Mouse (Mus musculus) midbrain, embryonic 11.5 days (tissue): ENCODE measurements at regions not wholly inside any gene's neighbourhood (a gene's known extent, or its start where the extent isn't known, plus 50 kb on each side); places are given as distances from the start of the nearest gene placed in this dataset.
A peak's percentile ranks its signal among the peaks of the same experiment; 100 is the strongest.
"Not testable (repeated sequence)": the region's sequence is repeated elsewhere in the genome, so short reads cannot be mapped to it uniquely, and the experiment has no call there.

ENCODE experiments used
- ATAC-seq: fragments of 200-750 bp; cut with Nextera tagmentation; 2 replicates; pipeline ENCODE4 v1.8.0; 2017; ENCODE audit warnings: moderate TSS enrichment, moderate library complexity; ENCODE audit not compliant: low FRiP score
- DNase-seq: peaks from one replicate; pipeline ENCODE4 v3.0.0; 2015; ENCODE audit warnings: low spot score; ENCODE audit errors: missing footprints
- H3K27ac ChIP-seq: fragments of 300-500 bp; sonication (generic); 2 replicates; pipeline ENCODE4 v1.5.1; 2014; ENCODE audit warnings: low read depth, low read length
- H3K27me3 ChIP-seq: fragments of 300-500 bp; sonication (generic); 2 replicates; pipeline ENCODE4 v1.6.1; 2014; ENCODE audit warnings: mild to moderate bottlenecking, low read length, moderate library complexity, mixed read lengths; ENCODE audit not compliant: control insufficient read depth, insufficient read depth
- H3K36me3 ChIP-seq: fragments of 300-500 bp; sonication (generic); 2 replicates; pipeline ENCODE4 v1.6.1; 2014; ENCODE audit warnings: mild to moderate bottlenecking, low read length, moderate library complexity, mixed read lengths; ENCODE audit not compliant: control insufficient read depth, insufficient read depth
- H3K4me1 ChIP-seq: fragments of 300-500 bp; sonication (generic); 2 replicates; pipeline ENCODE4 v1.6.1; 2014; ENCODE audit warnings: low read length; ENCODE audit not compliant: control insufficient read depth, insufficient read depth
- H3K4me2 ChIP-seq: fragments of 300-500 bp; sonication (generic); 2 replicates; pipeline ENCODE4 v1.6.1; 2014; ENCODE audit warnings: mild to moderate bottlenecking, moderate library complexity
- H3K4me3 ChIP-seq: fragments of 300-500 bp; sonication (generic); 2 replicates; pipeline ENCODE4 v1.5.1; 2014; ENCODE audit warnings: low read depth, low read length
- H3K9ac ChIP-seq: fragments of 300-500 bp; sonication (generic); 2 replicates; pipeline ENCODE4 v1.6.1; 2014; ENCODE audit warnings: low read length
- H3K9me3 ChIP-seq: fragments of 300-500 bp; sonication (generic); 2 replicates; pipeline ENCODE4 v1.6.1; 2016; ENCODE audit warnings: low read length; ENCODE audit not compliant: control insufficient read depth
- WGBS: fragments of 180-500 bp; shearing (Covaris S2); extraction: QIAGEN DNeasy Blood & Tissue Kit; methylation state at CpG from one replicate; pipeline ENCODE4 v1.1.7; 2014; 5-methylcytosine and 5-hydroxymethylcytosine counted together

DNA sequence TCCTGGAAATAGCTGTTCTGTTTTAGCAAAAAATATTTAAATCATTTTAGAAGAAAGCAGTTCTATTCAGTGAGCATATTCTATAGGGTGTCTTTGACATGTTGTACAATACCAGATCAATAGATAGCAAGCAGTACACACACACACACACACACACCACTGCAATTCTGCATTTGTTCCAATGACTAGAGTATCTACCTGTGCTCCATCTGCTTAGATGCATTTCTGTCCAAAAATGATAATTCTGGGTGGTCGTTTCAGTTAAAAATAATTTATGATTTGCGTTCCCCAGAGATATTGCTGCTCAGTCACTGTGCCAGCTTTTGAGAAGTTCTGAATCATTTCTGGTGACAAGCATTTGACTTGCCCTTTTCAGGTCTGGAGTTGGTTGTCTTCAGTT, 573.5 kb upstream of the Kcnd2 start:
- no peak for DNase-seq
- Histone ChIP-seq H3K4me3 (no peak overlapping the region), H3K27me3 (no peaks in the 10 kb centered on the region), H3K9me3 (no peaks in the 10 kb centered on the region), H3K36me3 (no peaks in the 10 kb centered on the region), H3K4me1 (no peaks in the 10 kb centered on the region), H3K27ac (no peak overlapping the region), H3K9ac (no peak overlapping the region), H3K4me2 (no peak overlapping the region)
- ATAC-seq = no peak
- WGBS = 78% methylated on average over 2 of the region's 2 CpGs

DNA sequence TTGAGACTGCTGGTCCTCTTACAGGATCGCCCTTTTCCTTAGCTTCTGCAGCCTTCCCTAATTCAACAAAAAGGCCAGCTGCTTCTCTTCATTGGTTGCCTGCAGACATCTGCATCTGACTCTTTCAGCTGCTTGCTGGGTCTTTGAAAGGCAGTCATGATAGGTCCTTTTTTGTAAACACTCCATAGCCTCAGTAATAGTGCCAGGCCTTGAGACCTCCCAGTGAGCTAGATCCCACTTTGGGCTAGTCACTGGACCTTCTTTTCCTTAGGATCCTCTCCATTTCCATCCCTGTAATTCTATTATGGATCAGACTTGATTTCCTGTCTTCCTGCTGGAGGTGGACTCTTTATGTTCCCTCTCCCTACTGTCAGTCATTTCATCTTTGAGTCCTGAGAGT, 558.3 kb upstream of the Kcnd2 start:
- Histone ChIP-seq H3K4me1 (no peaks in the 10 kb centered on the region), H3K9ac (no peak overlapping the region), H3K27ac (no peak overlapping the region), H3K4me3 (no peak overlapping the region), H3K4me2 (no peak overlapping the region), H3K27me3 (no peaks in the 10 kb centered on the region), H3K36me3 (no peaks in the 10 kb centered on the region), H3K9me3 (no peaks in the 10 kb centered on the region)
- DNase-seq = no peak
- WGBS = 85% methylated on average over 1 of the region's 1 CpGs
- ATAC-seq = no peak

GRCm38 (mm10) chr6:20673219-20673618, 542.1 kb upstream of the Kcnd2 start:
- Histone ChIP-seq H3K9ac (no peak overlapping the region), H3K4me3 (no peak overlapping the region), H3K9me3 (no peaks in the 10 kb centered on the region), H3K36me3 (no peaks in the 10 kb centered on the region), H3K27ac (no peak overlapping the region), H3K4me2 (no peak overlapping the region), H3K4me1 (no peaks in the 10 kb centered on the region), H3K27me3 (no peaks in the 10 kb centered on the region)
- DNase-seq (no peak), ATAC-seq (no peak)
- 59% methylated on average over 1 of the region's 1 CpGs for WGBS

DNA sequence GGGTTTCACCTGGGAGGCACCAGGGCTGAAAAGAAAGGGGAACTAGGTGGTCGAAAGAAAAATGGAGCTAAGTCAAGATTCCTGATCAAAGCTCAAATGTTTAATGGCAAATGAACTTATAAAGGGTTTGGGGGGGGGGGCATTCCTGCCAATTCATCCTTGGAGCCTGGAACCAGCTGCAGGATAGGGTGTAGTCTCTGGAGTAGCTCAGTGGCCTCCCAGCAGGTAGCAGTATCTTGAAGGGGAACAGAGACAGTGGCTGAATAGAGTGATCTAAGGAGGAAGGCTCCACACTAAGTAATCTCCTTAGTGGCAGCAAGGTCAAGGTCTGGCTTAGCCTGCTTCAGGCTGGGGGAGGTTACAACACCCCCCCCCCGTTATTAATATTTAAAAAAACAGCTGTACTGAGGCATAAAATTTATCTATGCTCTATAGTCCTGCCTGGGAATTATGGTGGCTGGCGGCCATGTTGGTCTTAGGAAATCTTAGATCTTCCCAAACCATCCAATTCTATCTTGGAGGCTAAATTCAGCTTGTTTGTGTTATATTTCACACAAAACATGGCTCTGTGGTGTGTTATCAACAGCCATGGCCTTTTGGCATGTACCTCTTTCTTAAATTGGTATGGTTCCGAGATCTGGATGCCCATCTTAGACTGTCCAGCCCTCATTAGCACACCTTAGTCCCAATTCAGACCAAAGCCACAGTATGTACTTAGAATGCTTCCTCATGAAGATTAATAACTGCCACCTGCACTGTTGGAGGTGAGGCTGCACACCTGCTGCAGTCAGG, 528.7 kb upstream of the Kcnd2 start:
- not testable (repeated sequence) for H3K4me2 ChIP-seq, ATAC-seq, DNase-seq, H3K4me1 ChIP-seq, H3K9me3 ChIP-seq, H3K27ac ChIP-seq, H3K36me3 ChIP-seq, H3K9ac ChIP-seq, H3K4me3 ChIP-seq, H3K27me3 ChIP-seq
- 63% methylated on average over 4 of the region's 4 CpGs for WGBS

GRCm38 (mm10) chr6:20687239-20687575, 528.1 kb upstream of the Kcnd2 start:
- not testable (repeated sequence) for H3K4me2 ChIP-seq, H3K9ac ChIP-seq, H3K27ac ChIP-seq, H3K4me1 ChIP-seq, H3K9me3 ChIP-seq, H3K27me3 ChIP-seq, H3K36me3 ChIP-seq, H3K4me3 ChIP-seq, ATAC-seq
- DNase-seq = peak; percentile 84
- WGBS = 31% methylated on average over 1 of the region's 1 CpGs

- no peak overlapping the region for H3K4me3 ChIP-seq
- ATAC-seq = no peak
- no peak overlapping the region for H3K4me2 ChIP-seq
- H3K9me3 ChIP-seq = no peaks in the 10 kb centered on the region
- H3K27ac ChIP-seq = no peak overlapping the region
- no peak overlapping the region for H3K9ac ChIP-seq
- DNase-seq = no peak
- H3K36me3 ChIP-seq = no peaks in the 10 kb centered on the region
- no peaks in the 10 kb centered on the region for H3K4me1 ChIP-seq
- 74% methylated on average over 1 of the region's 1 CpGs for WGBS
- no peaks in the 10 kb centered on the region for H3K27me3 ChIP-seq
These were observed 489.4 kb upstream of the Kcnd2 start for GRCm38 (mm10) chr6:20725948-20726347.

- H3K4me3 ChIP-seq = no peak overlapping the region
- H3K27me3 ChIP-seq = no peaks in the 10 kb centered on the region
- H3K4me1 ChIP-seq = no peaks in the 10 kb centered on the region
- no peak for ATAC-seq
- no peak overlapping the region for H3K9ac ChIP-seq
- H3K9me3 ChIP-seq = no peaks in the 10 kb centered on the region; the same call in 1 of the 2 replicates
- no peak for DNase-seq
- H3K4me2 ChIP-seq = no peak overlapping the region
- H3K36me3 ChIP-seq = no peaks in the 10 kb centered on the region
- no peak overlapping the region for H3K27ac ChIP-seq
These were observed 476.2 kb upstream of the Kcnd2 start for GRCm38 (mm10) chr6:20739095-20739494.

- no peak overlapping the region for H3K4me2 ChIP-seq
- WGBS = 68% methylated on average over 1 of the region's 1 CpGs
- no peaks in the 10 kb centered on the region for H3K36me3 ChIP-seq
- no peaks in the 10 kb centered on the region for H3K27me3 ChIP-seq
- H3K9me3 ChIP-seq = no peaks in the 10 kb centered on the region; the same call in 1 of the 2 replicates
- no peak for DNase-seq
- no peaks in the 10 kb centered on the region for H3K4me1 ChIP-seq
- no peak overlapping the region for H3K4me3 ChIP-seq
- no peak overlapping the region for H3K27ac ChIP-seq
- H3K9ac ChIP-seq = no peak overlapping the region
- no peak for ATAC-seq
These were observed 474.9 kb upstream of the Kcnd2 start for GRCm38 (mm10) chr6:20740406-20740805.

- ATAC-seq (no peak), DNase-seq (no peak)
- Histone ChIP-seq H3K36me3 (no peaks in the 10 kb centered on the region), H3K27ac (no peak overlapping the region), H3K4me2 (no peak overlapping the region), H3K4me1 (no peaks in the 10 kb centered on the region), H3K9me3 (no peaks in the 10 kb centered on the region; the same call in 1 of the 2 replicates), H3K27me3 (no peaks in the 10 kb centered on the region), H3K4me3 (no peak overlapping the region), H3K9ac (no peak overlapping the region)
- 70% methylated on average over 1 of the region's 1 CpGs for WGBS
These were observed 474.1 kb upstream of the Kcnd2 start for GRCm38 (mm10) chr6:20741240-20741639.
